Mouse (Mus musculus) CD4-positive, CD25-positive, alpha-beta regulatory T cell, adult 2 months (primary cell): Measurements from ENCODE around the gene Zfp697.
"Not testable (repeated sequence)": the region's sequence is repeated elsewhere in the genome, so short reads cannot be mapped to it uniquely, and the experiment has no call there.

Experiments
- DNase-seq: peaks from one replicate; pipeline ENCODE4 v3.0.0-alpha.2; 2012; ENCODE audit warnings: low read depth, low spot score

Zfp697 gene

DNA sequence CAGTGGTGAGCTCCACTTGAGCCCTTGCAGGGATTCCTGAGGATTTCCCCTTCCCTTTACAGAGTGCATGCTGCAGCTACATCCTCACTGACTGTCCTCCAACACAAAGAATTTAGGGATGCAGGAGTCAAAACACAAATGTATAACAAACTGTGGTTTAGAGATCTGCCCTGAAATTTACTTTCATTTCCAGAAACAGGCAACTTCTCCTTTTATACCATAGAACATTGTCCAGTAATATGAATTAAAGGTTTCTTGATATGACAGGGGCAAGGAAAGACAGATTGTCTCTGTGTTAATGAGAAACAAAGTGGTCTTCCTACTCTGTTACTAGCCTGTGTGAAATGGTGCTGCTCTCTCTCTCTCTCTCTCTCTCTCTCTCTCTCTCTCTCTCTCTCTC is 115.1 kb downstream of the Zfp697 start:
- DNase-seq: not testable (repeated sequence)

DNA sequence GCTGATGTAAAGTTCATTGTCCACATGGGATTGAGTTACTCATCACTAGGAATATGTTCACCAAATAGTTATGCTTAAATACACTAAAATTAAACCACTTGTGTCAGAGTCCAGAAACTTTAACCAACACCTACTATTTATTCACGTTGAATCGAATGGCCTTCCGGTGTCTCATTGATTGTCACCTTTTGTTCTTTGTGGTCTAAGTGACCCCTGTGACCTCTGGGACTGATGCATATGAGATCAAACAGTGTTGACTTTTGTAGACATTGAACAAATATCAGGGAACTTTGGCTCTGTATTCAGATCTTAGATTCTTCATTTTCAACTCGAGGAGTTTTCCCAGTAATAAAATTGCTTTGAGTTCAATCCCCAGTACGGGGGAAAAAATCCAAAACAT is 125.0 kb downstream of the Zfp697 start:
- not testable (repeated sequence) for DNase-seq

DNA sequence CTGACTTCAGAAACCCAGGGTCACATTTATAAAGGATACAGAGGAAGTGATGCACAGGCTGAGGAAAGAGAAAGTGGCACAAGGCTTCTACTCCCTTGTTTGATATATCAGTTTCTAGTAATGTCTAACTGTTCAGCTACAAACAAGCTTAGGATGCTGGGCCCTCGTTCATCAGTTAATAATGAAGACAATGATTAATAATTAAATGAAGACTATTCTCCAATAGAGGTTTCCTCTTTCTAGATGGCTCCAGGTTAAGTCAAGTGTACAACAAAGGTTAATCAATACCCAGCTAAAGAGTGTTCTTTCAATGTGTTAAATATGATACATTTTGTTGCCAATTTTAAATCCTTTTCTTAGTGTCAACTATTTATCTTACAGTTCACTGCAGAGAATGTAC is 128.2 kb downstream of the Zfp697 start, which contains the start of gene Hsd3b4:
Gene Hsd3b4, minus strand, starts transcription at position 101 of the 400 bp plus-strand sequence.
- DNase-seq: not testable (repeated sequence)

DNA sequence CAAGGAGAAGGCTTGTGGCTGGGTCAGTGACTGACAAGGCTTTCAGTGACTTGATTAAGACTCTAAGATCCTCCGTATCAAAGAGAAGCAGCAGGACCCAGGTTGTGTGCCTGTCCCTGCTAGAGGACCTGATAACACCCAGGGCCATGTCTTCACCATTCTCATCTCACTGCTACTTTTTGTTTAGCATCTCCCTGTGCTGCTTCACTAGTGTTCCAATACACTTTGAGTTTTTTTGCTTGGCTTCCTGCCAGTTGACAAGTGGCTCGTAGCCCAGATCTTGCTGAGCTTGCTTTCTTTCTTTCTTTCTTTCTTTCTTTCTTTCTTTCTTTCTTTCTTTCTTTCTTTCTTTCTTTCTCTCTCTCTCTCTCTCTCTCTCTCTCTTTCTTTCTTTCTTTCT is 140.5 kb downstream of the Zfp697 start:
- DNase-seq: not testable (repeated sequence)

DNA sequence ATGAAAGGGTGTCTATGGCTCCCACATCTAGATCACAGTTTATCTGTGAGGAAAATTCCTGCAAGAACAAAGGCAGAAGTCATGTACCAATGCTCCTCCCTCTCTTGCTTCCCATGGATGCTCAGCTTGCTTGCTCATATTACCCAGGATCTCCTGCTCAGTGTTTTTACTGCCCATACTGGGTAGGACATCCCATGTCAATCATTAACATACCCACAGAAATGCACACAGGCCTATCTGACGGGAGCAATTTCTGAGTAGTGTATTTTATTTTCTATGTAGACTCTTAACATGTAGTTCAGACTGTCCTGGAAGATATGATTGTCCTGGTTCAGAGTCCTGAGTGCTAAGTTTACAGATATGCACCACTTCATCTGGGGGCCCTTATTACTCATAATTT is 142.3 kb downstream of the Zfp697 start:
- DNase-seq: not testable (repeated sequence)

DNA sequence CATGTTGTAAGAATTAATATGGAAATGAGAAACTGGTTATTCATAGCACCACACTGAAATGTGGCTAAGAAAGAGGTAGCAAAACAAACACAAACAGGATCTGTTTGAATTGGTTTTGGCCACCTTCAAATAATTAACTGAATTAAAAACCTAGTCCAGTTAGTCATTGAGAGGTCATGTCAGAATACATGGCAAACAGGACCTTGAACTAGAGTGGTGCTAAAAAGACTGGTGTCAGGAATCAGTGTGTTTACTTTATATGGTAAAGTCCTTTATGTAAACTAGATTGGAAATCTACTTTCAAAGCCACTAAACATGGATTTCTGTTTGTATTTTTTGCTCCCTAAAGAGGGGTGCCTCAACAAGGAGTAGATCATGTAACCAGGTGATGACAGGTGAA is 142.7 kb downstream of the Zfp697 start:
- DNase-seq: not testable (repeated sequence)

DNA sequence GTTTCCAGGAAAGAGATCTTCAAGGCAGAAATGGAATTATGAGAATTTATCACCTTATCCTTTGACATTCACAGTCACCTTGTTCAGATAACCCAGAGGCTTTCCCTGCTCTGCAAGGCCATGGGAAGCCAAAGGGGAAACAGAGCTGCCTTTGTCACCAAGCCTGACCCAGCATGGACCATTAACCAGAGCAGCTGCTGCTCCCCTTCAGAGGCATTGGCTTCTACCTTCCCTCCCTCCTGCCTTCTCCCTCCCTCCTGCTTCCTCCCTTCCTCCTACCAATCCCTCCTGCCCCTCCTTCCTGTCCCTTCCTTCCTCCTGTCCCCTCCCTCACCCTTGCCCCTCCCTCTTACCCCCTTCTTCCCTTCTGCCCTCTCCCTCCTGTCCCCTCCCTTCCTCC is 165.4 kb downstream of the Zfp697 start:
- not testable (repeated sequence) for DNase-seq

DNA sequence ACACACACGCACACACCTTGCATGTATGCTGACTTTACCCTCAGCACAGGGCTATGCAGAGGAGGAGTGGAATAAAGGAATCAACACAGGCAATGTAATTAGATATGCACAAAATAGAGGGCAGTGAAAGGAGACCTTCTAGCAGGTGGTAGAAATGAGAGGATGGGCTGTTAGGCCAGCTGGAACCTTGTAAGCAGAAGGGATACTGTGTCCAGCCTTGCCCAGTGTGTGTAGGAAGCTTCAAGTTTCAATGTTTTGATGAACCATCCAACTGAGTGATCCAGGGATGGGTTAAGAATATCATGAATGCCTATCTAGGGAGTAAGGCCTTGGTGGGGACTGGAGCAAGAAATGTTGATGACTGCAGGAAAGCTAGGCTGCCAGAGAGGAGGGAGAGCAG is 166.2 kb downstream of the Zfp697 start:
- DNase-seq: not testable (repeated sequence)

DNA sequence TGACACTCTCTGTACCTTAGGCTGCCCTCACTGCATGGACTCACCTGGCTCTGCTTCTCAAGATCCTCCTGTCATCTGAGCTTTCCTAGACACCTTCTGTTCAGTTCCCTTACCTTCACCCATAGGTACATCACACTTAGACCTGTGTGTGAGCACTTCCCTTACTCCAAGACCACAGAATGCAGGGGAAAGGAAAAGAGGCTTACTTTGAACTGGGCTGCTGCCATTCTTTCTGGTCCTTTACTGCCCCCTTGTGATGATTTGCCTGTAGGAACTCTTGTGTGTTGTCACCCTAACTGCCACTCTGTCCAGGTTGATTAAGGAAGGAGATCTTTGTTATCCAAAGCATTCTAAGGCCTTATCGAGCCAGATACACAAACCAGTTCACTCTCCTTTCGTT is 168.0 kb downstream of the Zfp697 start:
- not testable (repeated sequence) for DNase-seq

DNA sequence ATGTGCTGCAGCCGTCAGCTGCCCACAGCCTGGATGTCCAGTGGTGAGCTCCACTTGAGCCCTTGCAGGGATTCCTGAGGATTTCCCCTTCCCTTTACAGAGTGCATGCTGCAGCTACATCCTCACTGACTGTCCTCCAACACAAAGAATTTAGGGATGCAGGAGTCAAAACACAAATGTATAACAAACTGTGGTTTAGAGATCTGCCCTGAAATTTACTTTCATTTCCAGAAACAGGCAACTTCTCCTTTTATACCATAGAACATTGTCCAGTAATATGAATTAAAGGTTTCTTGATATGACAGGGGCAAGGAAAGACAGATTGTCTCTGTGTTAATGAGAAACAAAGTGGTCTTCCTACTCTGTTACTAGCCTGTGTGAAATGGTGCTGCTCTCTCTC is 168.6 kb downstream of the Zfp697 start:
- not testable (repeated sequence) for DNase-seq

DNA sequence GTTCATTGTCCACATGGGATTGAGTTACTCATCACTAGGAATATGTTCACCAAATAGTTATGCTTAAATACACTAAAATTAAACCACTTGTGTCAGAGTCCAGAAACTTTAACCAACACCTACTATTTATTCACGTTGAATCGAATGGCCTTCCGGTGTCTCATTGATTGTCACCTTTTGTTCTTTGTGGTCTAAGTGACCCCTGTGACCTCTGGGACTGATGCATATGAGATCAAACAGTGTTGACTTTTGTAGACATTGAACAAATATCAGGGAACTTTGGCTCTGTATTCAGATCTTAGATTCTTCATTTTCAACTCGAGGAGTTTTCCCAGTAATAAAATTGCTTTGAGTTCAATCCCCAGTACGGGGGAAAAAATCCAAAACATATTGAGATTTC is 178.4 kb downstream of the Zfp697 start:
- not testable (repeated sequence) for DNase-seq

DNA sequence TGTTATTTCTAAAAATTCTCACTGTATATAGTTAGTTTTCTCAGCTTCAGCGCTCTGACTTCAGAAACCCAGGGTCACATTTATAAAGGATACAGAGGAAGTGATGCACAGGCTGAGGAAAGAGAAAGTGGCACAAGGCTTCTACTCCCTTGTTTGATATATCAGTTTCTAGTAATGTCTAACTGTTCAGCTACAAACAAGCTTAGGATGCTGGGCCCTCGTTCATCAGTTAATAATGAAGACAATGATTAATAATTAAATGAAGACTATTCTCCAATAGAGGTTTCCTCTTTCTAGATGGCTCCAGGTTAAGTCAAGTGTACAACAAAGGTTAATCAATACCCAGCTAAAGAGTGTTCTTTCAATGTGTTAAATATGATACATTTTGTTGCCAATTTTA is 181.6 kb downstream of the Zfp697 start:
- not testable (repeated sequence) for DNase-seq

DNA sequence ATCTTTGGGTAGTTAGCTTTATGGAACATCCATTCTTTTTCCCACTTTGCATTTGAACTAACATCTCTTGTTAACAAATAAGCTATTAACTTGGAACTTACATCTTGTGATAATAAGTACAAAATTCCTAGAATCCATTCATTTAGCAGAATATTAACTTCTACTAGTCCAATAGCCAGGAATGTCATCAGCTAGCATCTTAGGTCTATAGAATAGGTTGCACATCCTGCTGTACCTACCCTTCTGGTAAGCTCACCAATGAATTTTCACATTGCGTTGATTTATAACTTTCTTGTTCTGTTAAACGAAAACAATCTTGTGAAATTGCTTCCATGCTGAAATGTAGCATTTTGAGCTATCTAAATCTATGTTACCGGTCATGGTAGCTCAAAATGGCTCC is 182.6 kb downstream of the Zfp697 start:
- DNase-seq: not testable (repeated sequence)

DNA sequence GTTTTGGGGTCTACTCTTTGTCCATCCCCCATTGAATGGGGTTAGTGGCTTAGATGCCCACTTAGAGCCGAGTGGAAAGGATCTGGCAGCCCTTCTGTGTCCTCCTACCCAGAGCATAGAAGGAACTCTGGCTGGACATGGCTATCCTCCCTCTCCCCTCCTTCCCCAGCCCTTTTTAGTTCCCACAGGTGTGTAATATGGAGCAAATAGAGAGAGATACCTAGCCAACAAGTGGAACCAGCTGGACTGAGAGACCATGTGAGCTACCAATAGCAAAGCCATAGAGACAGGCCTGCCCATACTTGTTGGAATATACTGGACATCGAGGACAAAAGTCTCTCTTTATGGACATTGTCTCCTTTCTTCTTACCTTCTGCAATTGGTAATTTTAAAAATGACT is 185.5 kb downstream of the Zfp697 start:
- not testable (repeated sequence) for DNase-seq

DNA sequence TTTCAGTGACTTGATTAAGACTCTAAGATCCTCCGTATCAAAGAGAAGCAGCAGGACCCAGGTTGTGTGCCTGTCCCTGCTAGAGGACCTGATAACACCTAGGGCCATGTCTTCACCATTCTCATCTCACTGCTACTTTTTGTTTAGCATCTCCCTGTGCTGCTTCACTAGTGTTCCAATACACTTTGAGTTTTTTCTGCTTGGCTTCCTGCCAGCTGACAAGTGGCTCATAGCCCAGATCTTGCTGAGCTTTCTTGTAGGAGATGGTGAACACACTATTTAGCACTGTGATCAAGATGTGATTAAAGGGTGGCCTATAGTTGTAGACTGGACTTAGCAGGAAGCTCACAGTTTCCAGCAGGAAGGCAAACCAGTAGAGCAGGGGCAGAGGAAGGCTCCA is 198.8 kb downstream of the Zfp697 start:
- DNase-seq: not testable (repeated sequence)

DNA sequence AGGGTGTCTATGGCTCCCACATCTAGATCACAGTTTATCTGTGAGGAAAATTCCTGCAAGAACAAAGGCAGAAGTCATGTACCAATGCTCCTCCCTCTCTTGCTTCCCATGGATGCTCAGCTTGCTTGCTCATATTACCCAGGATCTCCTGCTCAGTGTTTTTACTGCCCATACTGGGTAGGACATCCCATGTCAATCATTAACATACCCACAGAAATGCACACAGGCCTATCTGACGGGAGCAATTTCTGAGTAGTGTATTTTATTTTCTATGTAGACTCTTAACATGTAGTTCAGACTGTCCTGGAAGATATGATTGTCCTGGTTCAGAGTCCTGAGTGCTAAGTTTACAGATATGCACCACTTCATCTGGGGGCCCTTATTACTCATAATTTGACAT is 199.9 kb downstream of the Zfp697 start:
- not testable (repeated sequence) for DNase-seq

DNA sequence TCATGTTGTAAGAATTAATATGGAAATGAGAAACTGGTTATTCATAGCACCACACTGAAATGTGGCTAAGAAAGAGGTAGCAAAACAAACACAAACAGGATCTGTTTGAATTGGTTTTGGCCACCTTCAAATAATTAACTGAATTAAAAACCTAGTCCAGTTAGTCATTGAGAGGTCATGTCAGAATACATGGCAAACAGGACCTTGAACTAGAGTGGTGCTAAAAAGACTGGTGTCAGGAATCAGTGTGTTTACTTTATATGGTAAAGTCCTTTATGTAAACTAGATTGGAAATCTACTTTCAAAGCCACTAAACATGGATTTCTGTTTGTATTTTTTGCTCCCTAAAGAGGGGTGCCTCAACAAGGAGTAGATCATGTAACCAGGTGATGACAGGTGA is 200.4 kb downstream of the Zfp697 start:
- DNase-seq: not testable (repeated sequence)

DNA sequence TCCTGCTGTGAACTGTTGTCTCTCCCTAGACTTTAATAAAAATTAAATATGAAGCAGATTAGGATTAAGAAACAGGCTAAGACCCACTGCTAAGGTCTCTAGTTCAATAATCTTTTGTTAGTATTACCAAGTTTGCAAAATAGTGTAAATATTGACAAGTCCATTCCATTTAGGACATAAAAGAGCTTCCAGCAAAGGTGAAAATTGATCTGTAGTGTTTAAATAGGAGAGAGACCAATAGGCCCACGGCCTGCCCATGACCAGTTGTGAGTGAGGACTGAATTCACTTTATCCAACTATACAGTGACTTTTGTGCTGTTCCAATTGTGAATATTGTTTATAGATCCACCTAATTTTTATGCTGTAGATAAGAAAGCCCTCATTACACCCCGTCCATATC is 205.5 kb downstream of the Zfp697 start:
- no peak for DNase-seq

DNA sequence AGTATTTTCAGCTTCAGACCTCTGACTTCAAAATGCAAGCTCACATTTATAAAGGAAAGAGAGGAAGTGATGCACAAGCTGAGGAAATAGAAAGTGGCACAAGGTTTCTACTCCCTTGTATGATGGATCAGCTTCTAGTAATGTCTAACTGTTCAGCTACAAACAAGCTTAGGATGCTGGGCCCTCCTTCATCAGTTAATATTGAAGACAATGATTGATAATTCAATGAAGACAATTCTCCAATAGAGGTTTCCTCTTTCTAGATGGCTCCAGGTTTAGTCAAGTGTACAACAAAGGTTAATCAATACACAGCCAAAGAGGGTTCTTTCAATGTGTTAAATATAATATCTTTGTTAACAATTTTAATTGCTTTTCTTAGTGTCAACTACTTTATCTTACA is 206.4 kb downstream of the Zfp697 start, which contains the start of gene Gm10681:
Gene Gm10681, minus strand, starts transcription at position 101 of the 400 bp plus-strand sequence.
- DNase-seq: no peak

DNA sequence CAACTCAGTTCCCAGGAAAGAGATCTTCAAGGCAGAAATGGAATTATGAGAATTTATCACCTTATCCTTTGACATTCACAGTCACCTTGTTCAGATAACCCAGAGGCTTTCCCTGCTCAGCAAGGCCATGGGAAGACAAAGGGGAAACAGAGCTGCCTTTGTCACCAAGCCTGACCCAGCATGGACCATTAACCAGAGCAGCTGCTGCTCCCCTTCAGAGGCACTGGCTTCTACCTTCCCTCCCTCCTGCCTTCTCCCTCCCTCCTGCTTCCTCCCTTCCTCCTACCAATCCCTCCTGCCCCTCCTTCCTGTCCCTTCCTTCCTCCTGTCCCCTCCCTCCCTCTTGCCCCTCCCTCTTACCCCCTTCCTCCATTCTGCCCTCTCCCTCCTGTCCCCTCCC is 231.3 kb downstream of the Zfp697 start:
- DNase-seq: not testable (repeated sequence)

DNA sequence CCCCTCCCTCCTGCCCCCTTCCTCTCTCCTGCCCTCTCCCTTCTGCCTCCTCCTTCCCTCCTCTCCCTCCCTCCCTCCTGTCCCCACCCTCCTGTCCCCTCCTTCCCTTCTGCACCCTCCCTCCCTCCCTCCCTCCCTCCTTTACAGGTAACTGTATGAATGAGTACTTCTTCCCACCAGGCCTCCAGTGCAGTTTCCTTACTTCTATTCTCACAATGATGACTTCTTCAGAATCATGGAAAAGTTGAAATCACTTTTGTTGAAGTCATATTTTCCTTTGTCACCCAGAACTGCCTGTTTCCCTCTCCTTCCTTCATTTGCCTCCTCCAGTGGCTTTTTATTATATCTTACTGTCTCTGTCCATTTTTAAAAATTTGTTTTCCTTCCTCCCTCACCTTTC is 231.7 kb downstream of the Zfp697 start:
- DNase-seq: no peak

DNA sequence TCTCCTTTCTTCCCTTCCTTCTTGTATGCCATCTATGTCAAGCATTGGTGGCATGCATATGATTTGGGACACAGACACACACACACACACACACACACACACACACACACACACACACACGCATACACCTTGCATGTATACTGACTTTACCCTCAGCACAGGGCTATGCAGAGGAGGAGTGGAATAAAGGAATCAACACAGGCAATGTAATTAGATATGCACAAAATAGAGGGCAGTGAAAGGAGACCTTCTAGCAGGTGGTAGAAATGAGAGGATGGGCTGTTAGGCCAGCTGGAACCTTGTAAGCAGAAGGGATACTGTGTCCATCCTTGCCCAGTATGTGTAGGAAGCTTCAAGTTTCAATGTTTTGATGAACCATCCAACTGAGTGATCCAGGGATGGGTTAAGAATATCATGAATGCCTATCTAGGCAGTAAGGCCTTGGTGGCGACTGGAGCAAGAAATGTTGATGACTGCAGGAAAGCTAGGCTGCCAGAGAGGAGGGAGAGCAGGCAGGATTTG is 232.2 kb downstream of the Zfp697 start:
- not testable (repeated sequence) for DNase-seq

DNA sequence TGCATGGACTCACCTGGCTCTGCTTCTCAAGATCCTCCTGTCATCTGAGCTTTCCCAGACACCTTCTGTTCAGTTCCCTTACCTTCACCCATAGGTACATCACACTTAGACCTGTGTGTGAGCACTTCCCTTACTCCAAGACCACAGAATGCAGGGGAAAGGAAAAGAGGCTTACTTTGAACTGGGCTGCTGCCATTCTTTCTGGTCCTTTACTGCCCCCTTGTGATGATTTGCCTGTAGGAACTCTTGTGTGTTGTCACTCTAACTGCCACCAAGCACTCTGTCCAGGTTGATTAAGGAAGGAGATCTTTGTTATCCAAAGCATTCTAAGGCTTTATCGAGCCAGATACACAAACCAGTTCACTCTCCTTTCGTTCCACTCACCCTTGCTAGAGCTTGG is 234.0 kb downstream of the Zfp697 start:
- not testable (repeated sequence) for DNase-seq

DNA sequence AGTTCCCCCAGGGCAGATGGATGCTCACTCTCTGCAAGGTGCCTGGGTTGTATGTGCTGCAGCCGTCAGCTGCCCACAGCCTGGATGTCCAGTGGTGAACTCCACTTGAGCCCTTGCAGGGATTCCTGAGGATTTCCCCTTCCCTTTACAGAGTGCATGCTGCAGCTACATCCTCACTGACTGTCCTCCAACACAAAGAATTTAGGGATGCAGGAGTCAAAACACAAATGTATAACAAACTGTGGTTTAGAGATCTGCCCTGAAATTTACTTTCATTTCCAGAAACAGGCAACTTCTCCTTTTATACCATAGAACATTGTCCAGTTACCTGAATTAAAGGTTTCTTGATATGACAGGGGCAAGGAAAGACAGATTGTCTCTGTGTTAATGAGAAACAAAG is 234.5 kb downstream of the Zfp697 start:
- not testable (repeated sequence) for DNase-seq
